Mouse (Mus musculus) ES-E14 (cell line): ENCODE data around the gene Tesc.

Experiments
- CHD2 ChIP-seq: IDR thresholded peaks from 2 replicates; pipeline ENCODE4 v1.6.1; 2014; ENCODE audit warnings: mild to moderate bottlenecking, low read depth, low read length, inconsistent platforms
- HCFC1 ChIP-seq: IDR thresholded peaks from 2 replicates; pipeline ENCODE4 v1.6.1; 2012; ENCODE audit warnings: low read length, inconsistent platforms, borderline replicate concordance; ENCODE audit not compliant: insufficient read depth
- MAFK ChIP-seq: IDR thresholded peaks from 2 replicates; pipeline ENCODE4 v1.6.1; 2014; ENCODE audit warnings: mild to moderate bottlenecking, low read depth, low read length, inconsistent platforms; ENCODE audit not compliant: insufficient read depth
- ZC3H11A ChIP-seq: IDR thresholded peaks from 2 replicates; pipeline ENCODE4 v1.6.1; 2012; ENCODE audit warnings: low read depth, mild to moderate bottlenecking, inconsistent platforms, low read length, borderline replicate concordance
- ZNF384 ChIP-seq: IDR thresholded peaks from 2 replicates; pipeline ENCODE4 v1.6.1; 2012; ENCODE audit warnings: low read depth, low read length, inconsistent platforms

GRCm38 (mm10) chr5:118083060-118083638 is 55.6 kb downstream of the Tesc start:
- TF ChIP-seq ZNF384 (no peak), MAFK (no peak), CHD2 (no peak), ZC3H11A (no peak), HCFC1 (no peak)
